Mouse (Mus musculus) MEL-GATA-1-ER (cell line): ENCODE measurements around the gene Prim1.

Source experiments
- DNase-seq: peaks from one replicate; pipeline ENCODE4 v3.0.0-alpha.2; 2012; ENCODE audit warnings: low read depth; ENCODE audit errors: extremely low read depth

The Prim1 gene

DNA sequence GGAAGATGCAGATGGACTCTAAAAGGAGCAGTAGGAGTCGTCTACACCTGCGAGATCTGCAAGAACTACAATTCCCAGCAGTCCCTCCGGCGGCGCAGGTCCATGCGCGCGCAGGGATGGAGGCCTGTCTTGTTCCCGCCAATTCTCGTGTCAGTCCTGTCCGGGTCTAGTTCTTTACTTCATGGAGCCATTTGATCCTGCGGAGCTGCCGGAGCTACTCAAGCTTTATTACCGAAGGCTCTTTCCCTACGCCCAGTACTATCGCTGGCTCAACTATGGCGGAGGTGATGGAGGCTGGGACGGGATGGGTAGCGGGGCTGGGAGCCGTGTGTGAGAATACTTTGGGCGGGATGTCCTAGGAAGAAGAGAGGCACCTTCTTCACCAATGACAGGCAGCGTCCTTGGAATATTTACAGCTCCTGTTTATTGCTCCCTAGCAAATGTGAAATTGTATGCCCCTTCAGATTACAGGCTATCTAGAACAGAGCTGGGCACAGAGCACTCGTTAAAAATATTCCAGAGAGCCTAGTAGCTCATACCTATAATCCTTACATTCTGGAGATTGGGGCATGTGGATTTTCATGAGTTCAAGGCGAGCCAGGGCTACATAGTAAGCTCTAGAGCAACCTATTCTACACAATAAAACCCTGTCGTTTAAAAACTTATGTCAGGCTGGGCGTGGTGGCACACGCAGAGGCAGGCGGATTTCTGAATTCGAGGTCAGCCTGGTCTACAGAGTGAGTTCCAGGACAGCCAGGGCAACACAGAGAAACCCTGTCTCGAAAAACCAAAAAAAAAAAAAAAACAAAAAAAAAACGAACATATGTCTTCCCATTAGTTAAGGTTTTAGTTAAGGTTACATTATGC is at the start of gene Prim1:
Prim1 (plus strand) TSS at position 101 of the 867 bp plus-strand sequence.
- DNase-seq = peak; percentile 83

DNA sequence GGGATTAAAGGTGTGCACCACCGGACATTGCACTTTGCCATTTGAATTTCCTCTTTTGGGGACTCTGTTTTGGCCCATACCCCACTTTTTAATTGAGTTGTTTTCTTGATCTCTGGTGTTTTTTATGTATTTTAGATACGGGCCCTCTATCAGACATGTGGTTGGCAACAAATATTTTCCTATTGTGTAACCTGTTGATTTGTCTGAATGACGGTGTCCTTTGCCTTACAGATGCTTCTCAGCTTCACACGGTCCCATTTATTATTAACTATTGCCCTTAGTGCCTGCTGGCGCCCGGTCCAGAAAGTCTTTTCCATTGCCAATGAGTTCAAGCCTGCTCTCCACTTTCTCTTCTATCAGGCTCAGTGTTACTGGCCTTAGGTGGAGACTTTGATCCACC is 48.5 kb upstream of the Prim1 start:
- no peak for DNase-seq

DNA sequence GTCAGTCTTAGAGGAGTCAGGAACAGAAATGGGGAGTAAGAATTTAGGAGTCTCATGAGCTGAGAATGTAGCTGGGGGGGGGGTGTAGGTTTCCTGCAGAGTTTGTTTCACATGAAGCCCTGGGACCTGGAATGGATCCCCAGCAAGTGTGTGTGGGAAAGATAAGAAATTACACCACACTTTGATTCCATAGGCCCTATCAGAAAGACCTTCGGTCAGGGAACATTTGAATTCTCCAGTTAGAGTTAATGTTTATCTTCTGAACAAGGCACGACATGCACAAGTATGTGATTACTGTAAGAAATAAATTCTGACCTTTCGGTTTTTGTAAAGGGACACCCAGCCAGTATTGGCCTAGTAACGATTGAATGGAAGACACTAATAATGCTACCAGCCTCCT is 45.1 kb upstream of the Prim1 start:
- no peak for DNase-seq

DNA sequence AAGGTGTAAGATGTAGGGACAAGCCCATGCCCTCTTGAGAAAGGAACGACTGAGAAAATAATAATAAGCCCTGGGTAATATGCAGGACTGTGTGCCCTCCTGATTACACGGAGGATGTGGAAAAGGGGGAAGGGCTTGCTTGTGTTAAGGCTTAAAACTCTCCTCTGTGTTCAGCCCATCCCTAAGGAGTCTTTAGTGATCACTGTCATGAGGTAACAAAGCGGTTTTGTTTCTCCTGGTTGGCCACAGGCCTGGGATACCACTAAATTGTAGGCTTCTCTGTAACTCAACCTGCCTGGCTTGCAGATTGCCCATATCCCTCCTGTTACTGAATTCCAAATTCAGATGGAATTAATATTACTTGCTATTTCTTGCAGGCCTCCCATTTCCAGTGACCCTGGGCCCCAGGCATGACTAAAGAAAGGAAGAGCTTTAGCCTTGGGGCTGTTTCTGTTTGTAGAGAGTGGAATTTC is 44.6 kb upstream of the Prim1 start:
- DNase-seq = no peak

DNA sequence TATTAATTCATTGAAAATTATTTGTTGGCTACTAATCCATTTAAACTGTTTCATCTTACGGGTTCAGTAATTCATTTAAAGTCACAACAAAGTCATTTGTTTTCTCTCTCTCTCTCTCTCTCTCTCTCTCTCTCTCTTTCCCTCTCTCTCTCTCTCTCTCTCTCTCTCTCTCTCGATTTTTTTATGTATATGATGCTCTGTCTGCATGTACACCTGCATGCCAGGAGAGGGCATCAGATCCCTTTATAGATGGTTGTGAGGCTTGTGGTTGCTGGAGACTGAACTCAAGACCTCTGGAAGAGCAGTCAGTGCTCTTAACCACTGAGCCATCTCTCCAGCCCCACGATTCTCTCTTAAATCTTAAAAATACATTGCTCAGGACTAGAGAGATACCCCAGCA is 43.8 kb upstream of the Prim1 start:
- peak; percentile 16 for DNase-seq

DNA sequence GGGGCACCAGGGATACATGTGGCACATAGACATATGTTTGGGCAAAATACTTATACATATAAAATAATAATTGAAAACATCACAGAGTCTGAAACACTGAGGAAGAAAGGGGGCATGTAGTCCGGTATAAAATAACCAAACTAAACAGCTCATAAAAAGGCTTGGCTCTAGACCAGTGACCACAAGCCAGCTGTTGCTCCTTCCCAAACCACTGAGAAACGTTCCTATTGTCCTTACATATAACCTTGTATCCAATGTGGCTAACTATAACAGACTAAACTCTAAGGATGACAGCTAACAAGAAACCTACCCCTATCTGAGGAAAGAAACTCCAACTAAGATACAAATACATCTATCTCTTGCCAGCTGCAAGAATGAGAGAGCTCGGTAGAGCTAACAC is 40.9 kb upstream of the Prim1 start:
- no peak for DNase-seq

DNA sequence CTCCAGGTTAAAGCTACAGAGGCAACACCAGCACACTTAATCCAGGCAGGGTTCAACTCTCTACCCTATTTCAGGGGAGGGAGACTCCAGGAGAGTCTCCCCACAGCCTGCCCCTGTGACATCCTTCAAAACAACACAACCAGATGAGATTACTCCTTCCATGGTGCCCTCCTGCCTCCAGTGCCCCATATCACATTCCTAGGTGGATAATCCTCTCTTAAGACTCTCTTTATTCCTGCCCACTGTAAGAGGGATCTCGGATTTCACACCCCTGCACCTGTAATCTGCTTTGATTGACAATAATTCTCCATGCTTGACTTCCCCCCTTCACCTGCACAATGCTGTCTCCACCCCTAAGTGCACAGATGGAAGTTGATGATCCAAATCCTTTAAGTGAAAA is 39.5 kb upstream of the Prim1 start:
- DNase-seq = no peak

DNA sequence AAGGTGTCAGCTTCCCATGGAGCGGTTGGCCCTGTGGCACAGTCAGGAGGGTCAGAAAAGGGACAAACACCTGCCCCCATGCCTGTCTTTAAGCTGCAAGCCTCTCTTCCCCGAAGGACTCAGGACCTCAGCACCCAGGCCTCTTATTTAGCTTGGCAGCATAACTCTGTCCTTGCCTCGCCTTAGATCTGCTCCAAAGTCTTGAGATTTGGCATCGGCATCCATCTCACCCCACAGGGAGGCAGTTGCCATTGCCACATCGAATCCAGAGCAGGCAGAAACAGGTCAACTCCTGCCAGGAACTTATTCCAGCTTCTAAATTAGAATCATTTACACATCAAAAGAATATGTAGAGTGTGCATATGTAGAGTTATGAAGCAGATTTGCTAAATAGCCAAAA is 30.3 kb upstream of the Prim1 start:
- DNase-seq = no peak

DNA sequence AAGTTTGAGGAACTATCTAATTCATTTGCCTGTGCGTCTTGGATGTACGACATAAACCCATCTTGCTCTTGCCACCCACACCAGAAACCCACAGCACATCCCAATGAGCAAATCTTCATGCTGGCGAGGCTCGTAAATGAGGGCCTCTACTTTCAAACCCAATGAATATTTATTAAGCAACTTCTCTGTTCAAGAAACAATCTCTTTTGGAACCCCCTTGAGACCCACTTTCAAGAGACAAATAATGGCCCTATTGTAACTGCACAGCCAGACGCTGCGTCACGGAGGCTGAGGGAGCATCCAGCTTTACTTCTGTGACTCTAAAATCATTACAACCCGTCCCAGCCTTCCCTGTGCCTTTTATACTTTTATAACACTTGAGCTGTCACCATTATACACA is 29.4 kb upstream of the Prim1 start:
- no peak for DNase-seq

DNA sequence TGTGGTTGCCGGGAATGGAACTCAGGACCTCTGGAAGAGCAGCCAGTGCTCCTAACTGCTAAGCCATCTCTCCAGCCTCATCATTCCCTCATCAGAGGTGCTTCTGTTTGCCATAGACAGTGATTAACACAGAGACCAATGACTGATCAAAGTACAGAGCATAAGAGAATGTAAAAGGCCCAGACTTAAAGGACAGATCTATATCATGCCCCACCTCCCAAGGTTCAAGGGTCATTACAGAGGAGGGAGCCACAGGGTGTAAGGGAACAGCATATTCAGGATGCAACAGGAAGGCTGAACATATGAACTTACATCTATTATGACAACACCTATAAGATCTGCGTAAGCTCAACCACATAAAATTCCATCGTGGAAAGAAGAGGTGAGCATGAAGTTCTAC is 18.3 kb upstream of the Prim1 start:
- no peak for DNase-seq

DNA sequence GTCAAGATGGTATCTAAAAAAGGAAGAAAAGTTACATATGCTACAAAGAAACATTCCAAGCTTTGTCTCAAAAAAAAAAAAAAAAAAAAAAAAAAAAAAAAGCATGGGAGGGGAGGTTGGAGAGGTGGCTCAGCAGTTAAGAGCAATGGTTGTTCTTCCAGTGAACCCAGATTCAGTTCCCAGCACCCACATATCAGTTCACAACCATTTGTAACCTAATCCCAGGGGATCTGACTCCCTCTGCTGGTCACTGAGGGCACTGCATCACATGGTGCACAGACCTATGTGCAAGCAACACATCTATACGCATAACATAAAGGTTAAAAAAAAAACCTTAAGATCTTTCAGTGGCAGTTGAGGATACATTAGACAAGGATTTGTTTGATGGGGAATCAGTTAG is 16.7 kb upstream of the Prim1 start:
- DNase-seq = no peak

DNA sequence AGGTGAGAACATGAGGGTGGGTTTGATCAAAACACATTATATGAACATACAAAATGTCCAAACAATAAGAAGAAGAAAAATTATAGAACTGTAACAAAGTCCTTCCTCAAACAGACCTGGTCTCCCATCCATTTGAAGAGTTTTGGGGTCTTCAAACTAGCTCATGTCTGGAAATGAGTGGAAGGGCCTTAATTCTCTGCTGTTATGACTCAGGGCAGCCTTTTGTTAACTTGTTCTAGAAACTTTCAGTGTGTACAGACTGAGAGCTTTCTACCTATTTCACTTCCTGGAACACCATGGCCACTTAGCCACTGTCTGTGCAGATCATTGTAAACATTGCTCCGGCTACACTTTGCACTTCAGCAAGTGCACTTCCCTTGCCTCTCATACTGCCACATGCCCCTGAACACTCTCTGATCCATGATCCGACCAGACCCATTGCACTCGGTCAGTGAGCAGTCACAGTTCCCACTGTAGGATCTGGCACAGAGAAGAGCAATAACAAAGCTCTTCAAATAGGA is 11.6 kb upstream of the Prim1 start:
- no peak for DNase-seq

DNA sequence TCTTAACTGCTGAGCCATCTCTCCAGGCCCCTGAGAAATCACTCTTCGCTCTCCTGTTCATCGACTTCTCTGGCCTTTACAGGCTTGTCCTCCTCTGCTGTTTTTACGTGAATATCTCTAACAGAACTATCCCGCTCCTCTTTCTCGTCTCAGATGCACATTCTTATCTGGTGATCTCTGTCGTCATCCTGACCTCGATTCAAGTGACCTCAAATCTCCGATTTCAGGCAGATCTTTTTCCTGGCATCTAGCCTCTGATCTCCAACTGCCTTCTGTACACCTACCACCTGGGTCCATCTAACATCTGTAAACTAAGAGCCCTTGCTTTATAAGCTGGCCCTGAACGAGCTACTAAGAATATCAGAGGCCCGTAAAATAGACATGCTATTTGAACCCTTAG is 10.1 kb upstream of the Prim1 start:
- DNase-seq = no peak

DNA sequence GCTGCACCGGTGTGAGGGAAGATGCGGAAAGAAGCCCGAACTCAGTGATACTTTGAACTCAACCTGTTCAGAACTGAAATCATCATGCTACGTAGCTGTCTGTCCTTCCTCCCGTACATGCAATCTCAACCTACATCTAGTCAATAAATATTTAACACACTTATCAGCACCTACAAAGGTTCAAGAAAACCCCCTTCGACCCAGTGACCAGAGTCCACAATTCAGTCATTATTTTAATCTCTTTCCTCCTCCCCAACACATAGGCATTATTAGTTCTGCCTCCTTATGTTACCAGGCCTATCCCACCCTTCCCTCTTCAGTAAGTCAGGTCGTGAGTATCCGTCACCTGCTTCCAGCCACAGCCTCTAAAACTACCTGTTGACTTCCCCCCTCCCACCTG is 9.5 kb upstream of the Prim1 start:
- DNase-seq = no peak

DNA sequence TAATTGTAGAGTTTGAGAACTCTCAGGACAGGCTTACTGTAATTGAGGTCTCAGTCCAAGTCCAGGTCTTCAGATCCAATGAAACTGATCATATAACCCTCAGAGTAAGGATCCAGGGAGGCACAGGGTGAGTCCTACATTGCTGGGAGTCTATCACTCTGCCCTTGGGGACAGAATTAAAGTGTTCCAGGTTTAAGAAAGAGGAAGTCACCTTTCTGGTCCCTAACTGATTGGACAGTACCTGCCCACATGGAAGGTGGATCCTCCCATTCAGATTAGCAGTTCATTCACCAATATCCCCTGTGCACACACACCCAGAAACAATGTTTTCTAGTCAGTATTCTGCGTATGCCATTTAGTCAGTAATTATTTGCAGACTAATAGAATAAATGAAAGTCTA is 7.5 kb upstream of the Prim1 start, which contains the start of gene Hsd17b6:
Hsd17b6 (minus strand) TSS at position 166 of the 400 bp plus-strand sequence.
- DNase-seq = no peak

DNA sequence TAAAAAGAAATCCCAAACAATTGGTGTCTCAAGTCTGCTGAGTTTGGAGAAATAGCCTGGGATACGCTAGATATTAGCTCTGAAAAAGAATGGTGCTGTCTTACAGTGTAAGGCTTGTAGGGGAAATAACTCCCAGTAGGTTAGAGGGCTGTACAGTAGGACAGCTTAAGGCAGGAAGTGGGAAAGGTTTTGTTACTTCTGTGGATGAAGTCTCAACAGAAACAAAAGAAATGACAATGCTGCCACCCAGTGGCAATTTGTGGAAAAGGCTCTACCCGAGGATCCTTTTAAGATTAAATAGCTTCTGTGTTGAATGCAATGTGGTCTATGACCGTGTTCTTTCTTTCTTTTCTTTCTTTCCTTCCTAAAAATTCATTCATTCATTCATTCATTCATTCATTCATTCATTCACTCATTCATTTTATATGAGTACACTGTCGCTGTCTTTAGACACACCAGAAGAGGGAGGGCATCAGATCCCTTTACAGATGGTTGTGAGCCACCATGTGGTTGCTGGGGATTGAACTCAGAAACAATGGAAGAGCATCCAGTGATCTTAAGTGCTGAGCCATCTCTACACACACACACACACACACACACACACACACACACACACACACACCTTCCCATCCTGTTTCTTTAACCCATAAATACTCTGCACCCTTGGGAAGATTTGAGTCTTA is 6.6 kb upstream of the Prim1 start:
- peak; percentile 72 for DNase-seq

DNA sequence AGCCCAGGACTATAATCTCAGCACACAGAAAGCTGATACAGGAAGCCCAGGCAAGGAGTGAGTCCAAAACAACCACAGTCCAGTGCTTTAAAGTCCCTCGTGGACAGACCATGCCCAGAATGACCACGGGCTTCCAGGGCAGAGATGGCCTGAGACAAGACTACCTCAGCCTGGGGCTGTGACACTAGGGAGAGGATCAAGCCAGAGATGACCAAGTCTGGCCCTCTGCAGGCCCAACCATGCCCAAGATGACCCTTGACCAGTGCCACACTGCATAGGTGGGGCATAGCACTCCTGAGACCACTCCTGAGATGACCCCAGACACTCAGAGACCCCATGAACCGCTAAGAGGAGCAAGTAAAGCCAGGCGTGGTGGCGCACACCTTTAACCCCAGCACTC is 5.2 kb upstream of the Prim1 start:
- DNase-seq = no peak

DNA sequence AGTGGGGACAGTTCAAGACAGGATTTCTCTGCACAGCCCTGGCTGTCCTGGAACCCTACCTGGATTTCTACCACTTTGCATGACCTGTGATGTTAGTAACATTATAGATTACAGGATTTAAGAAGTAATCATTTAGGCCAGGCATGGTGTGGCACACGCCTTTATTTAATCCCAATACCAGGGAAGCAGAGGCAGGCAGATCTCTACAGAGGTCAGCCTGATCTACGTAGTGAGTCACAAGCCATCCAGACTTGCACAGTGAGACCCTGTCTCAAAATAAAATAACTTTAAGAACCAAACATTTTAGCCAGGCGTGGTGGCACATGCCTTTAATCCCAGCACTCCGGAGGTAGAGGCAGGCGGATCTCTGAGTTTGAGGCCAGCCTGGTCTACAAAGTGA is 7.2 kb downstream of the Prim1 start:
- no peak for DNase-seq

DNA sequence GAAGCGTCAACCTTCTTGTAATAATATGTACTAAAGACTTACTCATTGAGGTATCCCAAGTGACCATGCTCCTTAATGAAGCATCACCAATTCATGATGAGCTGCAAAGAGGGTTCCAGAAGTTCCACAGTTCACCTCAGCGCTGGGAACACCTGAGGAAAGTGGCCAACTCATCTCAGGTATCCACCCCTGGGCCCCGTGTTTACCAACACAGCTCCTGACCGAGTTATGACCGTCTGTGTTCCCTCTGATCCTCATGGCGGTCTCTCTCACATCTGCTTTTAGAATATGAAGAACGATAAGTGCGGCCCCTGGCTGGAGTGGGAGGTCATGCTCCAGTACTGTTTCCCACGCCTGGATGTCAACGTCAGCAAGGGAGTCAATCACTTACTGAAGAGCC is 8.5 kb downstream of the Prim1 start:
- no peak for DNase-seq

DNA sequence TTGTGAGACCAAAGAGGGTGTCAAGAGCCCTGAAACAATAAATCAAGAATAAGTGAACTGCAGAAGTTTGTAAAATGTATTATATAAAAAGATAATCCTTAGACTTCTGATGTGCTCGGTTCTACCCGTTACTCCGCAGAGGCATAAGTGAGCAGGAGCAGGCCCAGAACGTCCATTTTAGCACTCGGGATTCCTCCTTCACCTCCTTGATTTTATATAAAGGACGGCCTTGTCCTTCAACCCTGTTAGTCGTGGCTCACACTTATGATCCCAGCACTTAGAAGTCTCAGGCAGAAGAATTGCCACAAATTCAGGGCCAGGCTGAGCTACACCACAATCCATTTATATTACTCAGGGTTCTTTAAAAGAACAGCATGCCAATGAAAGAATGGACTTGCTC is 15.0 kb downstream of the Prim1 start:
- no peak for DNase-seq

DNA sequence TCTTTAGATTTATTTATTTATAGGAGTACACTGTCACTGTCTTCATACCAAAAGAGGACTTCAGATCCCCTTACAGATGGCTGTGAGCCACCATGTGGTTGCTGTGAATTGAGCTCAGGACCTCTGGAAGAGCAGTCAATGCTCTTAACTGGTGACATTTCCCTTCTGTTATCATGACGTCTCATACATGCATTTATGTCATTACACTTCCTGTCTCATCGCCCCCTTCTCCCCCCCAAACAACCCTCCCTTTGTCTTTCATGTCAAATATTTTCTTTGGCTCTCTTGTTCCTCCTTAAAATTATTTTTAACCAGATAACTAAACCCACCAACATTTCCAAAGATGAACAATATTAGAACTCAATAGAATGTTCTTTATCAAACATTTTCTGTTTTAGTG is 15.9 kb downstream of the Prim1 start:
- no peak for DNase-seq

DNA sequence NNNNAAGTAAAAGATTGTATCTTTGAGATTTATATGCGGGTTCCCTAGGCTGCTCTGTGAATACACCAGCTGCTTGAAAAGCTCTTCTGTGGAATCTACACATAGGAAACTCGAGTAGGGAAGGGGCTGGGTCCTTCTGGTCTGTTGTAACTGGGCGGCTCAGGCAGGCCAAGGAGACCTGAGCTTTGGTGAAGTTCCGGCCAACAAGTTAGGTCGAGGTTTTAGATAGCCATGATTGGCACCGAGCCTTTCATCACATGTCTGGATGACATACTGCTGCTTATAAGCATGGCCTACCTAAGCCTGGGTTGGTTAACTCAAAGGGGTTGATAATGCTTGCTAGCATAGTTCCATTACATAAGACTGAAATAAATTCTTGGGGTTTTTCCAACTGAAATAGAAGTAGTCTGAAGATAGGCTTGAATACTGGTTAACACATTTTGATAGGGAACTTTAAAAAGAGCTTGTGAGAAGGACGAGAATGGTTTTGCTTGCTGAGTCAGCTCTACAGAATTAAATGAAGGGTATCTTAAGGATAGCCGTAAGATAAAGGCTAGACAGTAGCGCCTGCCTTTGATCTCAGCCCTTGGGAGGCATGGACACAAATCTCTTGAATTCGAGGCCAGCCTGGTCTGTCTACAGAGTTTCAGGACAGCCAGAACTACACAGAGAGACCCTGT is 21.9 kb downstream of the Prim1 start:
- DNase-seq = peak; percentile 69
